Mouse (Mus musculus) liver, embryonic 15.5 days (tissue): ENCODE results near the gene Rtn4r. TPM values are rescaled to one million over a fixed set of nuclear protein-coding genes. Genes with fewer than 3 reads are reported as not detected.

Experiments
- ATAC-seq: fragments of 200-750 bp; cut with Nextera tagmentation; 2 replicates; pipeline ENCODE4 v1.8.0; 2017; ENCODE audit warnings: moderate number of reproducible peaks, mild to moderate bottlenecking, moderate library complexity; ENCODE audit not compliant: insufficient read depth
- H3K27ac ChIP-seq: fragments of 300-500 bp; sonication (generic); replicated peaks from 2 replicates; pipeline ENCODE4 v1.5.1; 2015; ENCODE audit warnings: mild to moderate bottlenecking, inconsistent platforms
- H3K27me3 ChIP-seq: fragments of 300-500 bp; sonication (generic); 2 replicates; pipeline ENCODE4 v1.6.1; 2015; ENCODE audit warnings: mild to moderate bottlenecking, inconsistent platforms
- H3K36me3 ChIP-seq: fragments of 300-500 bp; sonication (generic); replicated peaks from 2 replicates; pipeline ENCODE4 v1.6.1; 2015; ENCODE audit warnings: moderate library complexity, mild to moderate bottlenecking, inconsistent platforms
- H3K4me1 ChIP-seq: fragments of 300-500 bp; sonication (generic); replicated peaks from 2 replicates; pipeline ENCODE4 v1.6.1; 2015; ENCODE audit warnings: inconsistent platforms
- H3K4me2 ChIP-seq: fragments of 300-500 bp; sonication (generic); 2 replicates; pipeline ENCODE4 v1.6.1; 2015; ENCODE audit warnings: moderate library complexity, mild to moderate bottlenecking, inconsistent platforms
- H3K4me3 ChIP-seq: fragments of 300-500 bp; sonication (generic); replicated peaks from 2 replicates; pipeline ENCODE4 v1.5.1; 2015; ENCODE audit warnings: mild to moderate bottlenecking, inconsistent platforms
- H3K9ac ChIP-seq: fragments of 300-500 bp; sonication (generic); 2 replicates; pipeline ENCODE4 v1.6.1; 2015; ENCODE audit warnings: moderate library complexity, mild to moderate bottlenecking, inconsistent platforms
- H3K9me3 ChIP-seq: fragments of 300-500 bp; sonication (generic); replicated peaks from 2 replicates; pipeline ENCODE4 v1.6.1; 2016; ENCODE audit warnings: inconsistent platforms
- WGBS: fragments of 180-500 bp; shearing (Covaris S2); methylation state at CpG from one replicate; pipeline ENCODE4 v1.1.7; 2015; ENCODE audit warnings: mixed read lengths; ENCODE audit not compliant: insufficient replicate concordance; 5-methylcytosine and 5-hydroxymethylcytosine counted together
- polyA plus RNA-seq: library from polyadenylated mRNA; unstranded; fragments of >200 nt; fragmentation: Nextera tagmentation; extraction: Ambion mirVana; gene quantifications from 2 replicates; pipeline ENCODE4 v1.2.1, GENCODE M21; 2015

Rtn4r gene
- polyA plus RNA-seq, 1 experiment from 2014 or later, result 0.47 TPM

GRCm38 (mm10) chr16:18103366-18103765, 24.1 kb upstream of the Rtn4r start:
- WGBS, result 55% methylated on average over 1 of the region's 1 CpGs
- Histone ChIP-seq H3K4me1 (no peaks in the 10 kb centered on the region), H3K9me3 (no peaks in the 10 kb centered on the region), H3K36me3 (no peaks in the 10 kb centered on the region), H3K27ac (no peak overlapping the region), H3K4me2 (no peak overlapping the region), H3K4me3 (no peak overlapping the region), H3K27me3 (no peaks in the 10 kb centered on the region), H3K9ac (no peak overlapping the region)
- ATAC-seq, result no peak

GRCm38 (mm10) chr16:18103808-18104207, 23.6 kb upstream of the Rtn4r start:
- H3K27me3 ChIP-seq, result no peaks in the 10 kb centered on the region
- no peaks in the 10 kb centered on the region for H3K36me3 ChIP-seq
- no peak overlapping the region for H3K4me3 ChIP-seq
- H3K4me1 ChIP-seq, result no peaks in the 10 kb centered on the region
- no peak for ATAC-seq
- WGBS, result 38% methylated on average over 6 of the region's 6 CpGs
- no peak overlapping the region for H3K9ac ChIP-seq
- no peak overlapping the region for H3K27ac ChIP-seq
- H3K4me2 ChIP-seq, result no peak overlapping the region
- H3K9me3 ChIP-seq, result no peaks in the 10 kb centered on the region

- Histone ChIP-seq H3K4me2 (no peak overlapping the region), H3K9me3 (0 out of 2 replicates have a peak, but pooled peaks cover 6% of the 10 kb centered on the region)
- 36% methylated on average over 5 of the region's 5 CpGs for WGBS
Measured at GRCm38 (mm10) chr16:18108221-18108966, 19.0 kb upstream of the Rtn4r start.

GRCm38 (mm10) chr16:18111042-18111441, 16.4 kb upstream of the Rtn4r start:
- Histone ChIP-seq H3K27me3 (no peaks in the 10 kb centered on the region), H3K27ac (no peak overlapping the region), H3K9me3 (0 out of 2 replicates have a peak, but pooled peaks cover 6% of the 10 kb centered on the region), H3K4me2 (no peak overlapping the region), H3K36me3 (no peaks in the 10 kb centered on the region), H3K4me1 (no peaks in the 10 kb centered on the region), H3K9ac (no peak overlapping the region), H3K4me3 (no peak overlapping the region)
- WGBS, result 44% methylated on average over 7 of the region's 7 CpGs
- no peak for ATAC-seq

More at GRCm38 (mm10) chr16:18108221-18108966, 19.0 kb upstream of the Rtn4r start:
- no peak overlapping the region for H3K4me3 ChIP-seq
- no peak overlapping the region for H3K27ac ChIP-seq
- H3K9ac ChIP-seq, result no peak overlapping the region
- no peaks in the 10 kb centered on the region for H3K4me1 ChIP-seq
- H3K36me3 ChIP-seq, result no peaks in the 10 kb centered on the region
- peak; percentile 22; the same call in 1 of the 2 replicates for ATAC-seq
- H3K27me3 ChIP-seq, result no peaks in the 10 kb centered on the region

- Histone ChIP-seq H3K4me3 (no peak overlapping the region), H3K36me3 (no peaks in the 10 kb centered on the region), H3K4me2 (no peak overlapping the region), H3K4me1 (no peaks in the 10 kb centered on the region), H3K9me3 (no peaks in the 10 kb centered on the region), H3K27ac (no peak overlapping the region), H3K9ac (no peak overlapping the region), H3K27me3 (no peaks in the 10 kb centered on the region)
- ATAC-seq, result no peak
- 33% methylated on average over 4 of the region's 4 CpGs for WGBS
Measured at GRCm38 (mm10) chr16:18116467-18116866, 11.0 kb upstream of the Rtn4r start.

- H3K4me2 ChIP-seq, result no peak overlapping the region
- no peak overlapping the region for H3K9ac ChIP-seq
- no peak overlapping the region for H3K27ac ChIP-seq
- no peaks in the 10 kb centered on the region for H3K36me3 ChIP-seq
- no peak for ATAC-seq
- no peak overlapping the region for H3K4me3 ChIP-seq
- H3K4me1 ChIP-seq, result no peaks in the 10 kb centered on the region
- 16% methylated on average over 3 of the region's 3 CpGs for WGBS
- no peaks in the 10 kb centered on the region for H3K9me3 ChIP-seq
- H3K27me3 ChIP-seq, result no peaks in the 10 kb centered on the region
Measured at GRCm38 (mm10) chr16:18118285-18118684, 9.2 kb upstream of the Rtn4r start.

GRCm38 (mm10) chr16:18119031-18119730, 8.3 kb upstream of the Rtn4r start:
- no peaks in the 10 kb centered on the region for H3K9me3 ChIP-seq
- H3K27me3 ChIP-seq, result no peaks in the 10 kb centered on the region
- no peak for ATAC-seq
- no peak overlapping the region for H3K4me3 ChIP-seq
- no peak overlapping the region for H3K4me2 ChIP-seq
- H3K4me1 ChIP-seq, result no peaks in the 10 kb centered on the region
- no peak overlapping the region for H3K9ac ChIP-seq
- no peak overlapping the region for H3K27ac ChIP-seq
- no peaks in the 10 kb centered on the region for H3K36me3 ChIP-seq
- WGBS, result 23% methylated on average over 8 of the region's 8 CpGs

GRCm38 (mm10) chr16:18122740-18123139, 4.7 kb upstream of the Rtn4r start:
- Histone ChIP-seq H3K9ac (no peak overlapping the region), H3K9me3 (no peaks in the 10 kb centered on the region), H3K36me3 (no peaks in the 10 kb centered on the region), H3K4me1 (peaks cover 10% of the 10 kb centered on the region; the same call in 1 of the 2 replicates), H3K27ac (no peak overlapping the region), H3K27me3 (peaks cover 28% of the 10 kb centered on the region), H3K4me3 (no peak overlapping the region), H3K4me2 (no peak overlapping the region)
- ATAC-seq, result no peak; the same call in 1 of the 2 replicates
- 50% methylated on average over 2 of the region's 2 CpGs for WGBS

GRCm38 (mm10) chr16:18123471-18123870, 4.0 kb upstream of the Rtn4r start:
- H3K9me3 ChIP-seq, result no peaks in the 10 kb centered on the region
- peaks cover 14% of the 10 kb centered on the region; the same call in 1 of the 2 replicates for H3K4me1 ChIP-seq
- H3K9ac ChIP-seq, result no peak overlapping the region
- H3K36me3 ChIP-seq, result no peaks in the 10 kb centered on the region
- H3K4me3 ChIP-seq, result no peak overlapping the region
- H3K4me2 ChIP-seq, result no peak overlapping the region
- no peak overlapping the region for H3K27ac ChIP-seq
- ATAC-seq, result no peak
- WGBS, result 45% methylated on average over 1 of the region's 1 CpGs
- H3K27me3 ChIP-seq, result peaks cover 36% of the 10 kb centered on the region

- ATAC-seq, result no peak
- Histone ChIP-seq H3K4me1 (peaks cover 14% of the 10 kb centered on the region; the same call in 1 of the 2 replicates), H3K9ac (no peak overlapping the region), H3K36me3 (no peaks in the 10 kb centered on the region), H3K27ac (no peak overlapping the region), H3K27me3 (peaks cover 41% of the 10 kb centered on the region), H3K4me3 (no peak overlapping the region), H3K4me2 (no peak overlapping the region), H3K9me3 (no peaks in the 10 kb centered on the region)
- WGBS, result 40% methylated on average over 4 of the region's 4 CpGs
Measured at GRCm38 (mm10) chr16:18124040-18124439, 3.4 kb upstream of the Rtn4r start.

- H3K4me1 ChIP-seq, result peaks cover 14% of the 10 kb centered on the region; the same call in 1 of the 2 replicates
- WGBS, result 15% methylated on average over 5 of the region's 5 CpGs
- ATAC-seq, result no peak
- no peak overlapping the region for H3K9ac ChIP-seq
- H3K9me3 ChIP-seq, result no peaks in the 10 kb centered on the region
- H3K36me3 ChIP-seq, result no peaks in the 10 kb centered on the region
- H3K4me2 ChIP-seq, result no peak overlapping the region
- no peak overlapping the region for H3K4me3 ChIP-seq
- H3K27me3 ChIP-seq, result peaks cover 47% of the 10 kb centered on the region
- H3K27ac ChIP-seq, result no peak overlapping the region
Measured at GRCm38 (mm10) chr16:18124626-18125025, 2.8 kb upstream of the Rtn4r start.
